Mouse (Mus musculus) myocyte (in vitro differentiated cells): ENCODE measurements around the gene Pkn1. TPM values are rescaled to one million over a fixed set of nuclear protein-coding genes. Genes with fewer than 3 reads are reported as not detected.

Experiments
- H3K27me3 ChIP-seq: one replicate; pipeline ENCODE4 v1.6.1; 2011; ENCODE audit not compliant: control insufficient read depth, insufficient read depth, insufficient read length
- H3K36me3 ChIP-seq: one replicate; pipeline ENCODE4 v1.6.1; 2011; ENCODE audit not compliant: control insufficient read depth, insufficient read depth
- H3K4me2 ChIP-seq: one replicate; pipeline ENCODE4 v1.6.1; 2011; ENCODE audit warnings: low read depth, control low read depth
- H3K4me3 ChIP-seq: one replicate; pipeline ENCODE4 v1.5.1; 2011; ENCODE audit warnings: mild to moderate bottlenecking, control low read depth, moderate library complexity
- H3K79me2 ChIP-seq: one replicate; pipeline ENCODE4 v1.6.1; 2011; ENCODE audit not compliant: control insufficient read depth, insufficient read depth
- H3ac ChIP-seq: one replicate; pipeline ENCODE4 v1.6.1; 2011; ENCODE audit not compliant: control insufficient read depth, insufficient read length
- CEBPB ChIP-seq: IDR thresholded peaks from 2 replicates; pipeline ENCODE4 v1.6.1; 2011; ENCODE audit warnings: mild to moderate bottlenecking, moderate library complexity; ENCODE audit not compliant: poor library complexity, insufficient read depth, severe bottlenecking
- E2F4 ChIP-seq: IDR thresholded peaks from one replicate; pipeline ENCODE4 v1.6.1; 2011; ENCODE audit warnings: mild to moderate bottlenecking, control low read depth, moderate library complexity; ENCODE audit not compliant: insufficient read depth
- MAX ChIP-seq: IDR thresholded peaks from one replicate; pipeline ENCODE4 v1.6.1; 2011; ENCODE audit warnings: low read depth, mild to moderate bottlenecking, control low read depth
- MYOD1 ChIP-seq, 3 experiments: IDR thresholded peaks; one replicate each; pipeline ENCODE4 v1.6.1; 2011; ENCODE audit warnings: control low read depth in 2 of 3, low read depth in 2 of 3, mild to moderate bottlenecking in 2 of 3, moderate library complexity in 1 of 3; ENCODE audit not compliant: insufficient read length in 2 of 3, control insufficient read depth in 1 of 3
- MYOG ChIP-seq, 3 experiments: IDR thresholded peaks; one replicate each; pipeline ENCODE4 v1.6.1; 2011; ENCODE audit warnings: control low read depth in 2 of 3, low read depth in 2 of 3, mild to moderate bottlenecking in 2 of 3; ENCODE audit not compliant: insufficient read length in 2 of 3, control insufficient read depth in 1 of 3, insufficient read depth in 1 of 3
- POLR2A ChIP-seq: IDR thresholded peaks from one replicate; pipeline ENCODE4 v1.6.1; 2011; ENCODE audit warnings: low read depth, mild to moderate bottlenecking, control low read depth, moderate library complexity; ENCODE audit not compliant: insufficient read length
- POLR2AphosphoS2 ChIP-seq: IDR thresholded peaks from one replicate; pipeline ENCODE4 v1.6.1; 2011; ENCODE audit warnings: low read depth, control low read depth; ENCODE audit not compliant: insufficient read length
- REST ChIP-seq: IDR thresholded peaks from one replicate; pipeline ENCODE4 v1.6.1; 2011; ENCODE audit warnings: mild to moderate bottlenecking, control low read depth, moderate library complexity; ENCODE audit not compliant: insufficient read depth, insufficient read length
- SRF ChIP-seq: IDR thresholded peaks from one replicate; pipeline ENCODE4 v1.6.1; 2011; ENCODE audit warnings: low read depth; ENCODE audit not compliant: control insufficient read depth, insufficient read length
- TCF12 ChIP-seq: IDR thresholded peaks from one replicate; pipeline ENCODE4 v1.6.1; 2011; ENCODE audit warnings: mild to moderate bottlenecking, control low read depth; ENCODE audit not compliant: poor library complexity, insufficient read depth, severe bottlenecking
- TCF3 ChIP-seq: IDR thresholded peaks from one replicate; pipeline ENCODE4 v1.6.1; 2011; ENCODE audit warnings: low read depth, control low read depth; ENCODE audit not compliant: insufficient read length
- USF1 ChIP-seq: IDR thresholded peaks from one replicate; pipeline ENCODE4 v1.6.1; 2011; ENCODE audit warnings: low read depth, mild to moderate bottlenecking, control low read depth, moderate library complexity
- polyA plus RNA-seq: library from polyadenylated mRNA; unstranded; fragments of >200 nt; fragmentation: generic; extraction: Trizol; gene quantifications from one replicate; pipeline ENCODE4 v1.2.1, GENCODE M21; 2012; ENCODE audit warnings: missing spikeins

Pkn1 gene
- polyA plus RNA-seq, 1 experiment, result 34.1 TPM

- Histone ChIP-seq H3K79me2 (no peaks in the 10 kb centered on the region), H3K4me2 (peak overlapping the region; percentile 19), H3K36me3 (no peaks in the 10 kb centered on the region), H3ac (no peak overlapping the region), H3K27me3 (no peaks in the 10 kb centered on the region), H3K4me3 (no peak overlapping the region)
- no peak for TF ChIP-seq TCF3
- no peak for TF ChIP-seq REST
- TF ChIP-seq POLR2A, result no peak
- peak in 2 of 3 experiments; percentile 21 to 81 for TF ChIP-seq MYOG (IDR thresholded peaks at IDR 0.05; ENCODE audit: control insufficient read depth in 1 of 3, insufficient read depth in 1 of 3, insufficient read length in 2 of 3, low read depth in 2 of 3)
- TF ChIP-seq MYOD1 (IDR thresholded peaks at IDR 0.05; ENCODE audit: control insufficient read depth in 1 of 3, insufficient read length in 2 of 3, low read depth in 2 of 3), result peak in 2 of 3 experiments; percentile 53 to 62
- TF ChIP-seq TCF12, result no peak
- no peak for TF ChIP-seq MAX
- no peak for TF ChIP-seq SRF
- 0 out of 2 replicates have a peak, but pooled peaks have one; percentile 18 for TF ChIP-seq CEBPB
- TF ChIP-seq E2F4, result no peak
- TF ChIP-seq USF1, result no peak
- TF ChIP-seq POLR2AphosphoS2, result no peak
Measured at GRCm38 (mm10) chr8:83619568-83620285, 79.3 kb downstream of the Pkn1 start.

GRCm38 (mm10) chr8:83618566-83618965 lies 80.4 kb downstream of the Pkn1 start:
- no peak overlapping the region for H3ac ChIP-seq
- no peaks in the 10 kb centered on the region for H3K27me3 ChIP-seq
- H3K36me3 ChIP-seq, result no peaks in the 10 kb centered on the region
- TF ChIP-seq TCF12, result no peak
- no peak for TF ChIP-seq CEBPB
- no peak for TF ChIP-seq MYOD1 (IDR thresholded peaks at IDR 0.05; ENCODE audit: control insufficient read depth in 1 of 3, insufficient read length in 2 of 3, low read depth in 2 of 3)
- H3K4me2 ChIP-seq, result no peak overlapping the region
- no peak overlapping the region for H3K4me3 ChIP-seq
- no peaks in the 10 kb centered on the region for H3K79me2 ChIP-seq

- TF ChIP-seq MAX (no peak), SRF (no peak), POLR2AphosphoS2 (no peak), REST (no peak), MYOG (IDR thresholded peaks at IDR 0.05; ENCODE audit: control insufficient read depth in 1 of 3, insufficient read depth in 1 of 3, insufficient read length in 2 of 3, low read depth in 2 of 3) (no peak), USF1 (no peak), CEBPB (no peak), TCF12 (no peak), TCF3 (no peak), MYOD1 (IDR thresholded peaks at IDR 0.05; ENCODE audit: control insufficient read depth in 1 of 3, insufficient read length in 2 of 3, low read depth in 2 of 3) (no peak), E2F4 (no peak), POLR2A (no peak)
- Histone ChIP-seq H3ac (no peak overlapping the region), H3K79me2 (no peaks in the 10 kb centered on the region), H3K4me2 (no peak overlapping the region), H3K36me3 (peaks cover 4% of the 10 kb centered on the region), H3K4me3 (no peak overlapping the region), H3K27me3 (no peaks in the 10 kb centered on the region)
Measured at GRCm38 (mm10) chr8:83617111-83617510, 81.9 kb downstream of the Pkn1 start.

GRCm38 (mm10) chr8:83616625-83617024 lies 82.4 kb downstream of the Pkn1 start:
- TF ChIP-seq CEBPB (no peak), TCF3 (no peak), E2F4 (no peak), SRF (no peak), USF1 (no peak), MAX (no peak), MYOD1 (IDR thresholded peaks at IDR 0.05; ENCODE audit: control insufficient read depth in 1 of 3, insufficient read length in 2 of 3, low read depth in 2 of 3) (no peak), POLR2AphosphoS2 (no peak), POLR2A (no peak), REST (no peak)
- H3K4me3 ChIP-seq, result no peak overlapping the region
- H3K36me3 ChIP-seq, result peaks cover 5% of the 10 kb centered on the region
- H3K79me2 ChIP-seq, result peaks cover under 1% of the 10 kb centered on the region
- no peak overlapping the region for H3K4me2 ChIP-seq
- H3K27me3 ChIP-seq, result no peaks in the 10 kb centered on the region
- H3ac ChIP-seq, result no peak overlapping the region

Other genes starting within 250 kb of the Pkn1 start
- 22.4 TPM for gene Scoc, start 240.8 kb downstream of the Pkn1 start, polyA plus RNA-seq
- not detected for gene Olfr370, start 163.4 kb downstream of the Pkn1 start, polyA plus RNA-seq
- 421 TPM for gene Ndufb7, start 132.5 kb downstream of the Pkn1 start, polyA plus RNA-seq
- 459 TPM for gene Tecr, start 91.2 kb downstream of the Pkn1 start, polyA plus RNA-seq
- gene Dnajb1, start 91.0 kb downstream of the Pkn1 start, polyA plus RNA-seq, result 17.7 TPM
- gene Gipc1, start 46.5 kb downstream of the Pkn1 start, polyA plus RNA-seq, result 85.5 TPM
- 0.78 TPM for gene Ptger1, start 32.5 kb downstream of the Pkn1 start, polyA plus RNA-seq
- gene Ddx39, start 16.0 kb upstream of the Pkn1 start, polyA plus RNA-seq, result 113 TPM
- 137 TPM for gene Adgre5, start 42.1 kb upstream of the Pkn1 start, polyA plus RNA-seq
- 11.5 TPM for gene Adgrl1, start 200.9 kb upstream of the Pkn1 start, polyA plus RNA-seq